Mouse (Mus musculus): Measurements from ENCODE around the gene Cubn. TPM values are rescaled to one million over a fixed set of nuclear protein-coding genes. Genes with fewer than 3 reads are reported as not detected.

Cubn gene
- polyA plus RNA-seq, 1 experiment from 2014 or later = 1.5 TPM

DNA sequence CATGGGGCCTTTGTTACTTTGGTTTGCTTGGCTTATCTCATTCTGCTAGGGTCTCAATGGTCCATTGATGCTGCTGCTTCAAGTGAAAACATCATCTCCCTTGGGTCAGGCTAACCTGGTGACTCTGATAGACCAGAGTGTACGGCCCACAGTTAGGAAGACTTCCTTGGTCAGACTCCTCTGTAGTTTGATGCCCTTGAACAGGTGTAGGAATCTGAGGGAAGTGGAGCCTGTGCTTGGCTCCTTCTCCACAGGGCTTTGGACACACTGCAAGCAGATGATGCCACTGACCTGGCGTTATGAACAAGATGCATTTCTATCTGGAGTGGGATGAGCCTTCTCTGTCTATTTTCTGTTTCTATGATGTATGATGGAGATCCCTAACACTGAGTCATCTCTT, 11.1 kb upstream of the Cubn start:
- Histone ChIP-seq H3K4me1 (ENCODE audit: insufficient read depth) (no peaks in the 10 kb centered on the region), H3K27ac (ENCODE audit: low read depth) (no peak overlapping the region), H3K36me3 (ENCODE audit: insufficient read depth) (no peaks in the 10 kb centered on the region), H3K4me3 (ENCODE audit: low read depth, low read length) (no peak overlapping the region), H3K9ac (no peak overlapping the region), H3K27me3 (ENCODE audit: insufficient read depth, low read length) (no peaks in the 10 kb centered on the region), H3K9me3 (ENCODE audit: low read depth, low read length) (no peaks in the 10 kb centered on the region), H3K4me2 (no peak overlapping the region)
- 84% methylated on average over 2 of the region's 2 CpGs for WGBS
- TF ChIP-seq CTCF (IDR thresholded peaks at IDR 0.05; ENCODE audit: low read depth) = no peak
- DNase-seq = no peak
- no peak for ATAC-seq (ENCODE audit: insufficient read depth)

DNA sequence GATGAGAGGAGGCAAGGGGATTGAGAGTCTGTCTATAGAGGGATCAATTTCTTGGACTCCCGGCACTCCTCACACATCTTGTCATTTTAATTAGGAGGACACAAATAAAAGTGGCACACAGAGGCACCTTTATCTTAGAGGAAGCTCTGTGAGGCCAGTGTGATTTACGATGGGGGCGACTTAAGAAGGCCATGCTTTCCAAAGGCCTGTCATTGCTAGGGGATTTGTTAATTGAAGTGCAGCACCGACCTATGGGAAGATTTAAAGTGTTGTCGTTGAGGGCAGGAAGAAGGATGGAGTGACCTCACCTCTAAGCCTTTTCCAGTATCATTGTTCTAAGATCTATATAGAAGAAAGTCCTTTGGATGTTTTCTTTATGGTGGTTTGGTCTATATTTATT, 9.9 kb upstream of the Cubn start:
- no peaks in the 10 kb centered on the region for H3K4me1 ChIP-seq (ENCODE audit: insufficient read depth)
- TF ChIP-seq CTCF (IDR thresholded peaks at IDR 0.05; ENCODE audit: low read depth) = no peak
- H3K4me2 ChIP-seq = no peak overlapping the region
- DNase-seq (no peak), ATAC-seq (ENCODE audit: insufficient read depth) (no peak)
- H3K9me3 ChIP-seq (ENCODE audit: low read depth, low read length) = no peaks in the 10 kb centered on the region
- no peak overlapping the region for H3K27ac ChIP-seq (ENCODE audit: low read depth)
- H3K4me3 ChIP-seq (ENCODE audit: low read depth, low read length) = no peak overlapping the region
- H3K9ac ChIP-seq = no peak overlapping the region
- H3K36me3 ChIP-seq (ENCODE audit: insufficient read depth) = no peaks in the 10 kb centered on the region
- no peaks in the 10 kb centered on the region for H3K27me3 ChIP-seq (ENCODE audit: insufficient read depth, low read length)
- 33% methylated on average over 5 of the region's 5 CpGs for WGBS

DNA sequence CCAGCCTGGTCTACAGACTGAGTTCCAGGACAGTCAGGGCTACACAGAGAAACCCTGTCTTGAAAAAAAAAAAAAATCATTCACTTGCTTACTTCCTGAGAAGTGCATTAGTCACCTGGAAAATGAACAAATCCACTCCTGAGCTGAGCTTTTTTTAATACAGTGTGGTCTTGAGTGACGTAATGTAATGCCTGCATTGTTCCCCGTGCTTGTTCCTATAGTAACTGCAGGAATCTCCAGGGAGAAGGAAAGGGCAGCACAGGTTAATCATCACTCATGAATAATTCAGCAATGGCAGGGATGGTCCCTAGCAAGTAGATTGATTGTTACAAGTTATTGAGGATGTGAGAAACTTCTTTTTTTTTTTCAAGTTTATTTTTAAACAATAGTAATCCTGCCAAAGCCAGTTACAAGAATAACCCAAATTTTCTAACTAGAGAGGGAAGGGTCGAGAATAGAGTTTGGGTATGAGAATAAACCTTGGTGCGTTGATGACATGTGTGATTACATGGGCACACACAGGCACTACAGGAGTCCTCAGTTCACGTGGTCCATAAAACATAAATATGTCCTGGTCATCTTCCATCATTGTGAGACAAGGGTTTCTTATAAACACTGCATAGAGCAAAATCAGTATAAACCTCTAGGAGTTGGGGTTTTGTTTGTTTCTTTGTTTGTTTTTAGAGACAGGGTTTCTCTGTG, 8.8 kb upstream of the Cubn start:
- Histone ChIP-seq H3K36me3 (ENCODE audit: insufficient read depth) (no peaks in the 10 kb centered on the region), H3K4me1 (ENCODE audit: insufficient read depth) (no peaks in the 10 kb centered on the region), H3K27ac (ENCODE audit: low read depth) (no peak overlapping the region), H3K9ac (no peak overlapping the region), H3K4me2 (no peak overlapping the region), H3K4me3 (ENCODE audit: low read depth, low read length) (no peak overlapping the region), H3K9me3 (ENCODE audit: low read depth, low read length) (no peaks in the 10 kb centered on the region), H3K27me3 (ENCODE audit: insufficient read depth, low read length) (no peaks in the 10 kb centered on the region)
- no peak for TF ChIP-seq CTCF (IDR thresholded peaks at IDR 0.05; ENCODE audit: low read depth)
- DNase-seq (peak; percentile 28), ATAC-seq (ENCODE audit: insufficient read depth) (peak; percentile 47)
- WGBS = 60% methylated on average over 5 of the region's 5 CpGs

DNA sequence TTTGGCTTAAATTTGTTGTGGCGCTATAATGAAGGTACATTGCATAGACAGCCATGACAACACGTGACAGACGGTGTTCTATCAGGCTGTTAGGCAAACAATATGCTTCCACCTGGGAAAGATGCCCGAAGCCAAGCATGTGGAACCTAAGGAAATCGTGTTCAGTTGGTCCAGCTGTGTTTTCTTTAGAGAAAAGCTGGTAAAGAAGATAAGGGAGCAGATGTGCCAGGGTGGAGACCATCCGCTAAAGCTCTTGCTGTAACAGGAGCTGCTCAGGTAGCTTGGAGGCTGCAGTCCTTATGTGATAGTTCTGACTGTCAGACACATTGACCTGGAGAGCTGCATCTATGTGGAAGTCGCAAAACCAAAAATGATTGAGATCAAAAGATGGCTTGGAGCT, 7.6 kb upstream of the Cubn start:
- DNase-seq = no peak
- no peak for ATAC-seq (ENCODE audit: insufficient read depth)
- 58% methylated on average over 7 of the region's 7 CpGs for WGBS
- Histone ChIP-seq H3K36me3 (ENCODE audit: insufficient read depth) (no peaks in the 10 kb centered on the region), H3K4me1 (ENCODE audit: insufficient read depth) (no peaks in the 10 kb centered on the region), H3K9ac (no peak overlapping the region), H3K4me2 (no peak overlapping the region), H3K9me3 (ENCODE audit: low read depth, low read length) (no peaks in the 10 kb centered on the region), H3K4me3 (ENCODE audit: low read depth, low read length) (no peak overlapping the region), H3K27me3 (ENCODE audit: insufficient read depth, low read length) (no peaks in the 10 kb centered on the region), H3K27ac (ENCODE audit: low read depth) (no peak overlapping the region)
- TF ChIP-seq CTCF (IDR thresholded peaks at IDR 0.05; ENCODE audit: low read depth) = no peak

DNA sequence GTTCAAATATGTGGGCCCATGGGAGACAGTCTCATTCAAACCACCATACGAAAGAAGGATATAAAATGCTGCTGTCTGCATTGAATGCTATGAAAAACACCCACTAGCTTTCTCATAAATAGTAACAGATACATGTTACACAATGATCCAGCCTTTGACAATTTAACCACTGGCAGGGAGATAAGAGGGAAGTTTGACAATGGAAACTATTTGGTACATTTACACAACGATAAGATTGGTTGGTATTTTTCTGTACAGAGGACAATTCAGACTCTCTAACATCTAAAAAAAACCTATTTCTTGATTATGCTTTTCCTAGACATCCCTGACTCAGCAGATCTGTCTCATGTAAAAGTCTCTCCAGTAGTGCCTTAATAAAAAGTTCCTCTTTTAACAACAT, 4.5 kb upstream of the Cubn start:
- ATAC-seq (ENCODE audit: insufficient read depth) (no peak), DNase-seq (no peak)
- no peaks in the 10 kb centered on the region for H3K27me3 ChIP-seq (ENCODE audit: insufficient read depth, low read length)
- no peaks in the 10 kb centered on the region for H3K4me1 ChIP-seq (ENCODE audit: insufficient read depth)
- 63% methylated on average over 2 of the region's 2 CpGs for WGBS
- H3K4me3 ChIP-seq (ENCODE audit: low read depth, low read length) = no peak overlapping the region
- TF ChIP-seq CTCF (IDR thresholded peaks at IDR 0.05; ENCODE audit: low read depth) = no peak
- no peak overlapping the region for H3K9ac ChIP-seq
- no peak overlapping the region for H3K4me2 ChIP-seq
- H3K27ac ChIP-seq (ENCODE audit: low read depth) = no peak overlapping the region
- no peaks in the 10 kb centered on the region for H3K36me3 ChIP-seq (ENCODE audit: insufficient read depth)
- H3K9me3 ChIP-seq (ENCODE audit: low read depth, low read length) = no peaks in the 10 kb centered on the region

DNA sequence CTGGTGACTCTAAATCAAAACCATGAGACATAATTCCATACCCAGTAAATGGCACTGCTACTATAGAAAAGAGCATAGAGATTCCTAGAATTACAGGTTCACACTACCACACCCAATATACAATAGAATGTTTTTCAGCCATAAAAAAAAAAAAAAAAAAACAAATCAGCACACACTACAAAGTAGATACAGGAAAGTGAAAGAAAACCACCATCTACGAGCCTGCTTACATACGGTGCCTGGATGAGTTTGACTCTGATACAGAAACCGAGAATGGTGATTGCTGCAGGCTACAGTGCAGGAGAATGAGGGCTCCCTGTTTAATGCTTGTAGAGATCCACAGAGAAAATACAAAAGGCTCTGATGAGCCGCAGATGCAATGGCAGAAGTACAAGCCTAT, 1.3 kb upstream of the Cubn start:
- Histone ChIP-seq H3K9me3 (ENCODE audit: low read depth, low read length) (no peaks in the 10 kb centered on the region), H3K4me3 (ENCODE audit: low read depth, low read length) (no peak overlapping the region), H3K27ac (ENCODE audit: low read depth) (no peak overlapping the region), H3K9ac (no peak overlapping the region), H3K4me1 (ENCODE audit: insufficient read depth) (no peaks in the 10 kb centered on the region), H3K36me3 (ENCODE audit: insufficient read depth) (no peaks in the 10 kb centered on the region), H3K27me3 (ENCODE audit: insufficient read depth, low read length) (no peaks in the 10 kb centered on the region), H3K4me2 (no peak overlapping the region)
- ATAC-seq (ENCODE audit: insufficient read depth) (no peak), DNase-seq (no peak)
- TF ChIP-seq CTCF (IDR thresholded peaks at IDR 0.05; ENCODE audit: low read depth) = no peak
- WGBS = 82% methylated on average over 4 of the region's 4 CpGs

DNA sequence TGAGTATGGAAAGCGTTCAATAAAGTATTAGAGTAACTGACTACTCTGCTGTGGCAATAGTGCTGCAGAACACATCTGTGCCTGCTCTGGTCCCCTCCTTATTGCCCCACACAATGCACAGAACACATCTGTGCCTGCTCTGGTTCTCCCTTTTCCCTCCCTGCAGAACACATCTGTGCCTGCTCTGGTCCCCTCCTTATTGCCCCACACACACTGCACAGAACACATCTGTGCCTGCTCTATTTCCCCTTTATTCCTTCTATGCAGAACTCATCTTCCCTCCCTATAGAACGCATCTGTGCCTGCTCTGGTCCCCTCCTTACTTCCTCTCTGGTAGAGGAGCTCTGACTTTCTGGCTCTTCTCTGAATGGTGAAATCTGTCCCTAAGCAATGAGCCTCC, 1.1 kb downstream of the Cubn start:
- H3K4me1 ChIP-seq (ENCODE audit: insufficient read depth) = no peaks in the 10 kb centered on the region
- WGBS = 80% methylated on average over 2 of the region's 2 CpGs
- TF ChIP-seq CTCF (IDR thresholded peaks at IDR 0.05; ENCODE audit: low read depth) = no peak
- DNase-seq (no peak), ATAC-seq (ENCODE audit: insufficient read depth) (no peak)
- H3K27ac ChIP-seq (ENCODE audit: low read depth) = no peak overlapping the region
- H3K36me3 ChIP-seq (ENCODE audit: insufficient read depth) = no peaks in the 10 kb centered on the region
- H3K4me2 ChIP-seq = no peak overlapping the region
- H3K27me3 ChIP-seq (ENCODE audit: insufficient read depth, low read length) = no peaks in the 10 kb centered on the region
- H3K4me3 ChIP-seq (ENCODE audit: low read depth, low read length) = no peak overlapping the region
- no peaks in the 10 kb centered on the region for H3K9me3 ChIP-seq (ENCODE audit: low read depth, low read length)
- H3K9ac ChIP-seq = no peak overlapping the region

DNA sequence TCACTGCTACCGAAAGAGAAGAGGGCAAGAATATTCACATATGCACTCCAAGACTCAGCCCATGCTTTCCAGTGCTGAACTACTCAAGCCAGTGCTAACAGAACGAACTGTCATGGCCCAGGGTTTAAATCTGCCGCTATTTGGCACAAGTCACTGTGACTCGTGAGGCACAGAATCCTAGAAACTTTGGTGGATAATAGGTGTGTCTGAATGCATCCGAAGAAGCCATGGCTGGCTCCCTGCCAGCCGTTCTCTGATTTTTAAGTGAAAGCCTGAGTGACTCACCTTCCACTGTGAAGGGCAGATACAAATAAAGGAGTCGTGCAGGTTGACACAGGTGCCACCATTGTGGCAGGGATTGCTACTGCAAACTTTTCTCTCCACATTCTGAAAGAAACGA, 5.1 kb downstream of the Cubn start:
- Histone ChIP-seq H3K36me3 (ENCODE audit: insufficient read depth) (no peaks in the 10 kb centered on the region), H3K9me3 (ENCODE audit: low read depth, low read length) (no peaks in the 10 kb centered on the region), H3K4me1 (ENCODE audit: insufficient read depth) (no peaks in the 10 kb centered on the region), H3K4me3 (ENCODE audit: low read depth, low read length) (no peak overlapping the region), H3K9ac (no peak overlapping the region), H3K27me3 (ENCODE audit: insufficient read depth, low read length) (no peaks in the 10 kb centered on the region), H3K4me2 (no peak overlapping the region), H3K27ac (ENCODE audit: low read depth) (no peak overlapping the region)
- no peak for TF ChIP-seq CTCF (IDR thresholded peaks at IDR 0.05; ENCODE audit: low read depth)
- WGBS = 67% methylated on average over 8 of the region's 8 CpGs
- ATAC-seq (ENCODE audit: insufficient read depth) (no peak), DNase-seq (peak; percentile 17)
